Mouse (Mus musculus) hindbrain, embryonic 15.5 days (tissue): ENCODE measurements around the gene Scaf1. TPM values are rescaled to one million over a fixed set of nuclear protein-coding genes. Genes with fewer than 3 reads are reported as not detected.

Experiments
- ATAC-seq: fragments of 200-750 bp; cut with Nextera tagmentation; 2 replicates; pipeline ENCODE4 v1.8.0; 2017; ENCODE audit warnings: low read depth, moderate number of reproducible peaks, moderate TSS enrichment; ENCODE audit not compliant: low FRiP score
- H3K27ac ChIP-seq: fragments of 300-500 bp; sonication (generic); replicated peaks from 2 replicates; pipeline ENCODE4 v1.5.1; 2015; ENCODE audit warnings: mild to moderate bottlenecking, inconsistent platforms
- H3K27me3 ChIP-seq: fragments of 300-500 bp; sonication (generic); 2 replicates; pipeline ENCODE4 v1.6.1; 2015; ENCODE audit warnings: control low read depth, inconsistent platforms
- H3K36me3 ChIP-seq: fragments of 300-500 bp; sonication (generic); 2 replicates; pipeline ENCODE4 v1.6.1; 2015; ENCODE audit warnings: control low read depth, inconsistent platforms
- H3K4me1 ChIP-seq: fragments of 300-500 bp; sonication (generic); replicated peaks from 2 replicates; pipeline ENCODE4 v1.6.1; 2015; ENCODE audit warnings: control low read depth, inconsistent platforms
- H3K4me2 ChIP-seq: fragments of 300-500 bp; sonication (generic); 2 replicates; pipeline ENCODE4 v1.6.1; 2015; ENCODE audit warnings: moderate library complexity, mild to moderate bottlenecking, inconsistent platforms
- H3K4me3 ChIP-seq: fragments of 300-500 bp; sonication (generic); 2 replicates; pipeline ENCODE4 v1.5.1; 2015; ENCODE audit warnings: mild to moderate bottlenecking, inconsistent platforms
- H3K9ac ChIP-seq: fragments of 300-500 bp; sonication (generic); 2 replicates; pipeline ENCODE4 v1.6.1; 2015; ENCODE audit warnings: inconsistent platforms
- H3K9me3 ChIP-seq: fragments of 300-500 bp; sonication (generic); 2 replicates; pipeline ENCODE4 v1.6.1; 2016; ENCODE audit warnings: control low read depth, inconsistent platforms
- WGBS: fragments of 180-500 bp; shearing (Covaris S2); methylation state at CpG from one replicate; pipeline ENCODE4 v1.1.7; 2015; 5-methylcytosine and 5-hydroxymethylcytosine counted together
- microRNA-seq: library from miRNA; unstranded; fragments of <30 nt; microRNA quantifications from one replicate; pipeline ENCODE4, GENCODE M21; 2016
- polyA plus RNA-seq: library from polyadenylated mRNA; unstranded; fragments of >200 nt; fragmentation: Nextera tagmentation; extraction: Ambion mirVana; gene quantifications from 2 replicates; pipeline ENCODE4 v1.2.1, GENCODE M21; 2015

The Scaf1 gene
- polyA plus RNA-seq, 1 experiment from 2014 or later, result 56.5 TPM

DNA sequence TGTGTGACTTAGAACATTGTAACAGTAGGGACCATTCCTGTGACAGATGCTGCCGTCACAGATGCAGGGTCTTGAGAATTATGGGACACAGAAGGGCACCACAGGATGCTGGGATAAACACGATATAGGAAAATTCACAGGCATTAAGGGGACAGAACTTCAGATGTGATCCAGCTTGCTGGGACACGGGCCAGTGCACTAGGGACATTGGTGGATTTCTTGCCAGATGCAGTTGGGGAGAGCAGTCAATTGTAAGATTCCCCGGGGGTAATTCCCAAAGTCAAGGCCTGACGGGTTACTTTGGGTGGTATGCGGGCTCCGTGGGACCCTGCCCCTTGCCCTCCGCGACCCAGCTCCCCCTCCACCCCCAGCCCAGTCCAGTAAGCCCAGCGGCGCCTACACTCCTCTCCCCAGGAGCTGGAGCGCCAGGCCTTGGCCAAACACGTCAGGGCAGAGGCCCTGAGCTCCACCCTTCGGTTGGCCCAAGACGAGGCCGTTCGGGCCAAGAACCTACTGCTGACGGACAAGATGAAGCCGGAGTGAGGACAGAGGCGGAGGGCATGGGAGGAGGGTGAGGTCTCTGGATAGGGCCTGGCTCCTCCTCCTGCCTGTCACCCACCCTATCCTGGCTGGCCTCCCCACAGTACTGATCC is 58.9 kb downstream of the Scaf1 start:
- H3K4me1 ChIP-seq, result peaks cover 17% of the 10 kb centered on the region
- H3K9ac ChIP-seq, result no peak overlapping the region
- no peak overlapping the region for H3K4me3 ChIP-seq
- no peak overlapping the region for H3K27ac ChIP-seq
- no peaks in the 10 kb centered on the region for H3K9me3 ChIP-seq
- H3K4me2 ChIP-seq, result no peak overlapping the region
- ATAC-seq, result no peak
- WGBS, result 69% methylated on average over 20 of the region's 20 CpGs
- peaks cover 24% of the 10 kb centered on the region for H3K36me3 ChIP-seq
- H3K27me3 ChIP-seq, result 0 out of 2 replicates have a peak, but pooled peaks cover under 1% of the 10 kb centered on the region

GRCm38 (mm10) chr7:44956266-44956665 is 59.9 kb downstream of the Scaf1 start:
- Histone ChIP-seq H3K4me3 (no peak overlapping the region), H3K4me2 (no peak overlapping the region), H3K27me3 (peaks cover 10% of the 10 kb centered on the region), H3K4me1 (peaks cover 25% of the 10 kb centered on the region), H3K9me3 (no peaks in the 10 kb centered on the region), H3K27ac (no peak overlapping the region), H3K36me3 (peaks cover 18% of the 10 kb centered on the region), H3K9ac (no peak overlapping the region)
- no peak for ATAC-seq
- WGBS, result 56% methylated on average over 6 of the region's 6 CpGs

GRCm38 (mm10) chr7:44955628-44956027 is 60.5 kb downstream of the Scaf1 start:
- Histone ChIP-seq H3K27ac (no peak overlapping the region), H3K27me3 (peaks cover 16% of the 10 kb centered on the region), H3K9ac (no peak overlapping the region), H3K36me3 (peaks cover 12% of the 10 kb centered on the region), H3K4me1 (peaks cover 25% of the 10 kb centered on the region), H3K9me3 (no peaks in the 10 kb centered on the region), H3K4me3 (no peak overlapping the region), H3K4me2 (no peak overlapping the region)
- ATAC-seq, result no peak
- 55% methylated on average over 5 of the region's 5 CpGs for WGBS

GRCm38 (mm10) chr7:44954091-44954885 is 61.9 kb downstream of the Scaf1 start:
- 79% methylated on average over 12 of the region's 12 CpGs for WGBS
- Histone ChIP-seq H3K9ac (no peak overlapping the region), H3K9me3 (no peaks in the 10 kb centered on the region), H3K4me3 (no peak overlapping the region), H3K4me2 (no peak overlapping the region), H3K36me3 (peaks cover 7% of the 10 kb centered on the region; the same call in 1 of the 2 replicates), H3K27ac (no peak overlapping the region), H3K27me3 (peaks cover 25% of the 10 kb centered on the region), H3K4me1 (peaks cover 25% of the 10 kb centered on the region)
- ATAC-seq, result no peak

DNA sequence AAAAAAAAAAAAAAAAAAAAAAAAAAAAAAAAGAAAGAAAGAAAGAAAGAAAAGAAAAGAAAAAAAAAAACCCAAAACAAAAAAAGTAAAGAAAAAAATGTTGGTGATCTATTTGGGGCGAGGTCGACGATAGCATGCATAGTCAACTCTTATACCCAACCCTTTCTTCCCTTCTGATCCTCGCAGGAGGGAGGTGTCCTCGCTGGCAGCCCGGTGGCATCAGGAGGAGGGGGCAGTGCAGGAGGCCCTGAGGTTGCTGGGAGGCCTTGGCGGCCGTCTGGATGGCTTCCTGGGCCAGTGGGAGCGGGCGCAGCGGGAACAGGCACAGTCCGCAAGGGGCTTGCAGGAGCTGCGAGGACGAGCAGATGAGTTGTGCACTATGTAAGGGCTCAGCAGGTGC is 62.6 kb downstream of the Scaf1 start:
- H3K27me3 ChIP-seq, result peaks cover 25% of the 10 kb centered on the region
- no peak overlapping the region for H3K4me3 ChIP-seq
- H3K9ac ChIP-seq, result no peak overlapping the region
- peaks cover 25% of the 10 kb centered on the region for H3K4me1 ChIP-seq
- no peak overlapping the region for H3K27ac ChIP-seq
- no peaks in the 10 kb centered on the region for H3K9me3 ChIP-seq
- 61% methylated on average over 14 of the region's 14 CpGs for WGBS
- no peaks in the 10 kb centered on the region for H3K36me3 ChIP-seq
- no peak overlapping the region for H3K4me2 ChIP-seq
- no peak for ATAC-seq

Small RNA genes lying within 50 kb of the gene (microRNA-seq; reads per million reads assigned to microRNA genes)
- gene Mir7054, result not detected

Other genes starting within 250 kb of the Scaf1 start
- 45.8 and 49.5 TPM in 2 replicates for gene Nup62, start 200.3 kb downstream of the Scaf1 start, polyA plus RNA-seq
- gene Il4i1, start 200.0 kb downstream of the Scaf1 start, polyA plus RNA-seq, result 1.0 and 1.3 TPM in 2 replicates
- 3.9 and 4.0 TPM in 2 replicates for gene Atf5, start 199.7 kb downstream of the Scaf1 start, polyA plus RNA-seq
- 90.1 and 99.1 TPM in 2 replicates for gene Akt1s1, start 167.4 kb downstream of the Scaf1 start, polyA plus RNA-seq
- 109 and 118 TPM in 2 replicates for gene Tbc1d17, start 167.3 kb downstream of the Scaf1 start, polyA plus RNA-seq
- 29.1 and 30.6 TPM in 2 replicates for gene Pnkp, start 159.2 kb downstream of the Scaf1 start, polyA plus RNA-seq
- gene Ptov1, start 146.6 kb downstream of the Scaf1 start, polyA plus RNA-seq, result 460 and 518 TPM in 2 replicates
- gene Med25, start 123.7 kb downstream of the Scaf1 start, polyA plus RNA-seq, result 145 and 164 TPM in 2 replicates
- gene Fuz, start 120.3 kb downstream of the Scaf1 start, polyA plus RNA-seq, result 20.1 and 20.8 TPM in 2 replicates
- 130 and 132 TPM in 2 replicates for gene Ap2a1, start 86.9 kb downstream of the Scaf1 start, polyA plus RNA-seq
- 0.10 and 0.14 TPM in 2 replicates for gene Tsks, start 73.2 kb downstream of the Scaf1 start, polyA plus RNA-seq
- 56.1 and 58.1 TPM in 2 replicates for gene Cpt1c, start 41.5 kb downstream of the Scaf1 start, polyA plus RNA-seq
- 584 and 590 TPM in 2 replicates for gene Prmt1, start 29.8 kb downstream of the Scaf1 start, polyA plus RNA-seq
- gene Irf3, start 18.7 kb downstream of the Scaf1 start, polyA plus RNA-seq, result 57.4 and 58.1 TPM in 2 replicates
- gene Bcl2l12, start 17.7 kb downstream of the Scaf1 start, polyA plus RNA-seq, result 12.8 and 13.3 TPM in 2 replicates
- gene Rras, start 1.6 kb upstream of the Scaf1 start, polyA plus RNA-seq, result 15.5 and 16.0 TPM in 2 replicates
- gene Prr12, start 36.5 kb upstream of the Scaf1 start, polyA plus RNA-seq, result 14.6 and 15.3 TPM in 2 replicates
- gene Nosip, start 46.1 kb upstream of the Scaf1 start, polyA plus RNA-seq, result 63.9 and 69.8 TPM in 2 replicates
- gene Prrg2, start 46.3 kb upstream of the Scaf1 start, polyA plus RNA-seq, result 13.6 and 16.3 TPM in 2 replicates
- gene Rcn3, start 75.9 kb upstream of the Scaf1 start, polyA plus RNA-seq, result 71.7 and 88.1 TPM in 2 replicates
- 33.9 and 36.9 TPM in 2 replicates for gene Fcgrt, start 87.5 kb upstream of the Scaf1 start, polyA plus RNA-seq
- 762 and 841 TPM in 2 replicates for gene Rps11, start 108.1 kb upstream of the Scaf1 start, polyA plus RNA-seq
- 624 and 661 TPM in 2 replicates for gene Rpl13a, start 112.4 kb upstream of the Scaf1 start, polyA plus RNA-seq
- gene Gm45713, start 119.9 kb upstream of the Scaf1 start, polyA plus RNA-seq, result not detected in 2 replicates
- gene Flt3l, start 120.1 kb upstream of the Scaf1 start, polyA plus RNA-seq, result 2.0 and 2.7 TPM in 2 replicates
- gene Pih1d1, start 137.9 kb upstream of the Scaf1 start, polyA plus RNA-seq, result 92.4 and 98.8 TPM in 2 replicates
- 20.8 and 21.9 TPM in 2 replicates for gene Aldh16a1, start 138.2 kb upstream of the Scaf1 start, polyA plus RNA-seq
- 0.71 and 1.5 TPM in 2 replicates for gene Slc17a7, start 147.6 kb upstream of the Scaf1 start, polyA plus RNA-seq
- not detected in 2 replicates for gene Gfy, start 163.2 kb upstream of the Scaf1 start, polyA plus RNA-seq
- gene Pth2, start 164.6 kb upstream of the Scaf1 start, polyA plus RNA-seq, result 0.71 and 3.2 TPM in 2 replicates
- gene Ccdc155, start 188.5 kb upstream of the Scaf1 start, polyA plus RNA-seq, result 0.57 and 0.77 TPM in 2 replicates
- 10.8 and 11.9 TPM in 2 replicates for gene Dkkl1, start 195.8 kb upstream of the Scaf1 start, polyA plus RNA-seq
- gene Tead2, start 199.4 kb upstream of the Scaf1 start, polyA plus RNA-seq, result 54.2 and 69.9 TPM in 2 replicates
- gene Cd37, start 222.8 kb upstream of the Scaf1 start, polyA plus RNA-seq, result 1.4 and 1.7 TPM in 2 replicates
- 0.62 and 1.3 TPM in 2 replicates for gene Slc6a16, start 224.7 kb upstream of the Scaf1 start, polyA plus RNA-seq